Mouse (Mus musculus): Measurements from ENCODE around the gene Daglb. TPM values are rescaled to one million over a fixed set of nuclear protein-coding genes. Genes with fewer than 3 reads are reported as not detected.
A peak's percentile ranks its signal among the peaks of the same experiment; 100 is the strongest.

The Daglb gene
- polyA plus RNA-seq, 1 experiment from 2014 or later: 9.2 TPM

GRCm38 (mm10) chr5:143463671-143464070, 713 bp upstream of the Daglb start:
- peaks cover 10% of the 10 kb centered on the region; the same call in 1 of the 2 replicates for H3K36me3 ChIP-seq (ENCODE audit: insufficient read depth)
- H3K4me1 ChIP-seq (ENCODE audit: insufficient read depth): no peaks in the 10 kb centered on the region
- TF ChIP-seq CTCF (IDR thresholded peaks at IDR 0.05; ENCODE audit: low read depth): no peak
- no peak overlapping the region for H3K27ac ChIP-seq (ENCODE audit: low read depth)
- H3K4me2 ChIP-seq: peak overlapping the region; percentile 95
- DNase-seq (no peak), ATAC-seq (ENCODE audit: insufficient read depth) (no peak)
- WGBS: 73% methylated on average over 11 of the region's 11 CpGs
- H3K9me3 ChIP-seq (ENCODE audit: low read depth, low read length): no peaks in the 10 kb centered on the region
- peak overlapping the region; percentile 68 for H3K9ac ChIP-seq
- H3K4me3 ChIP-seq (ENCODE audit: low read depth, low read length): peak overlapping the region; percentile 69
- no peaks in the 10 kb centered on the region for H3K27me3 ChIP-seq (ENCODE audit: insufficient read depth, low read length)

GRCm38 (mm10) chr5:143464757-143465118, 354 bp downstream of the Daglb start:
- Histone ChIP-seq H3K36me3 (ENCODE audit: insufficient read depth) (peaks cover 14% of the 10 kb centered on the region; the same call in 1 of the 2 replicates), H3K4me3 (ENCODE audit: low read depth, low read length) (peak overlapping the region; percentile 69), H3K4me1 (ENCODE audit: insufficient read depth) (no peaks in the 10 kb centered on the region), H3K27ac (ENCODE audit: low read depth) (0 out of 2 replicates have a peak overlapping the region, but pooled peaks have one; percentile 33), H3K4me2 (peak overlapping the region; percentile 95), H3K27me3 (ENCODE audit: insufficient read depth, low read length) (no peaks in the 10 kb centered on the region), H3K9me3 (ENCODE audit: low read depth, low read length) (no peaks in the 10 kb centered on the region), H3K9ac (peak overlapping the region; percentile 68)
- peak; percentile 69 for ATAC-seq (ENCODE audit: insufficient read depth)
- under 1% methylated on average over 20 of the region's 20 CpGs for WGBS
- no peak for DNase-seq
- TF ChIP-seq CTCF (IDR thresholded peaks at IDR 0.05; ENCODE audit: low read depth): no peak

GRCm38 (mm10) chr5:143465156-143466085, 1.0 kb downstream of the Daglb start:
- peak overlapping the region; percentile 95 for H3K4me2 ChIP-seq
- ATAC-seq (ENCODE audit: insufficient read depth) (no peak), DNase-seq (peak; percentile 17)
- peak overlapping the region; percentile 69 for H3K4me3 ChIP-seq (ENCODE audit: low read depth, low read length)
- peaks cover 16% of the 10 kb centered on the region; the same call in 1 of the 2 replicates for H3K36me3 ChIP-seq (ENCODE audit: insufficient read depth)
- H3K9ac ChIP-seq: peak overlapping the region; percentile 68
- WGBS: 29% methylated on average over 23 of the region's 23 CpGs
- H3K9me3 ChIP-seq (ENCODE audit: low read depth, low read length): no peaks in the 10 kb centered on the region
- H3K27ac ChIP-seq (ENCODE audit: low read depth): no peak overlapping the region
- TF ChIP-seq CTCF (IDR thresholded peaks at IDR 0.05; ENCODE audit: low read depth): no peak
- H3K27me3 ChIP-seq (ENCODE audit: insufficient read depth, low read length): no peaks in the 10 kb centered on the region
- H3K4me1 ChIP-seq (ENCODE audit: insufficient read depth): no peaks in the 10 kb centered on the region

GRCm38 (mm10) chr5:143466891-143467669, 2.7 kb downstream of the Daglb start:
- Histone ChIP-seq H3K4me2 (no peak overlapping the region), H3K4me3 (ENCODE audit: low read depth, low read length) (no peak overlapping the region), H3K9ac (no peak overlapping the region), H3K9me3 (ENCODE audit: low read depth, low read length) (no peaks in the 10 kb centered on the region), H3K27me3 (ENCODE audit: insufficient read depth, low read length) (no peaks in the 10 kb centered on the region), H3K36me3 (ENCODE audit: insufficient read depth) (peaks cover 16% of the 10 kb centered on the region; the same call in 1 of the 2 replicates), H3K4me1 (ENCODE audit: insufficient read depth) (no peaks in the 10 kb centered on the region), H3K27ac (ENCODE audit: low read depth) (no peak overlapping the region)
- ATAC-seq (ENCODE audit: insufficient read depth) (no peak), DNase-seq (no peak)
- 86% methylated on average over 23 of the region's 23 CpGs for WGBS
- TF ChIP-seq CTCF (IDR thresholded peaks at IDR 0.05; ENCODE audit: low read depth): no peak

GRCm38 (mm10) chr5:143467931-143468330, 3.5 kb downstream of the Daglb start:
- DNase-seq (no peak), ATAC-seq (ENCODE audit: insufficient read depth) (no peak)
- Histone ChIP-seq H3K27me3 (ENCODE audit: insufficient read depth, low read length) (no peaks in the 10 kb centered on the region), H3K4me3 (ENCODE audit: low read depth, low read length) (no peak overlapping the region), H3K27ac (ENCODE audit: low read depth) (no peak overlapping the region), H3K4me1 (ENCODE audit: insufficient read depth) (no peaks in the 10 kb centered on the region), H3K4me2 (no peak overlapping the region), H3K36me3 (ENCODE audit: insufficient read depth) (peaks cover 17% of the 10 kb centered on the region; the same call in 1 of the 2 replicates), H3K9me3 (ENCODE audit: low read depth, low read length) (no peaks in the 10 kb centered on the region), H3K9ac (no peak overlapping the region)
- no peak for TF ChIP-seq CTCF (IDR thresholded peaks at IDR 0.05; ENCODE audit: low read depth)
- WGBS: 86% methylated on average over 6 of the region's 6 CpGs

- Histone ChIP-seq H3K9ac (no peak overlapping the region), H3K27ac (ENCODE audit: low read depth) (no peak overlapping the region), H3K4me3 (ENCODE audit: low read depth, low read length) (no peak overlapping the region), H3K36me3 (ENCODE audit: insufficient read depth) (peaks cover 21% of the 10 kb centered on the region; the same call in 1 of the 2 replicates), H3K9me3 (ENCODE audit: low read depth, low read length) (no peaks in the 10 kb centered on the region), H3K27me3 (ENCODE audit: insufficient read depth, low read length) (no peaks in the 10 kb centered on the region), H3K4me1 (ENCODE audit: insufficient read depth) (no peaks in the 10 kb centered on the region), H3K4me2 (no peak overlapping the region)
- no peak for DNase-seq
- no peak for ATAC-seq (ENCODE audit: insufficient read depth)
- 91% methylated on average over 8 of the region's 8 CpGs for WGBS
- no peak for TF ChIP-seq CTCF (IDR thresholded peaks at IDR 0.05; ENCODE audit: low read depth)
These were observed 5.2 kb downstream of the Daglb start for GRCm38 (mm10) chr5:143469628-143470027.

Data from lung, embryonic 14.5 days (tissue).